Mouse (Mus musculus) lung, postnatal 25 days (tissue): ENCODE results near the gene Pbp2.

ENCODE experiments used
- DNase-seq: peaks from one replicate; pipeline ENCODE4 v3.0.0; 2022; ENCODE audit warnings: low spot score

Pbp2 gene

GRCm38 (mm10) chr6:135310305-135310704, at the start of gene Pbp2:
Pbp2 (minus strand) TSS chr6:135310405.
- DNase-seq, result no peak

GRCm38 (mm10) chr6:135354953-135355352, 44.7 kb upstream of the Pbp2 start:
- no peak for DNase-seq

- no peak for DNase-seq
These were observed 42.3 kb upstream of the Pbp2 start for GRCm38 (mm10) chr6:135352537-135352936.

GRCm38 (mm10) chr6:135351638-135352302, 41.6 kb upstream of the Pbp2 start:
- DNase-seq, result no peak

GRCm38 (mm10) chr6:135341076-135341378, 30.8 kb upstream of the Pbp2 start:
- no peak for DNase-seq

- no peak for DNase-seq
These were observed 30.3 kb upstream of the Pbp2 start for GRCm38 (mm10) chr6:135340355-135341075.

- no peak for DNase-seq
These were observed 26.2 kb upstream of the Pbp2 start for GRCm38 (mm10) chr6:135336376-135336775.

GRCm38 (mm10) chr6:135333994-135334651, 23.9 kb upstream of the Pbp2 start:
- peak; percentile 43 for DNase-seq

GRCm38 (mm10) chr6:135332737-135333281, 22.6 kb upstream of the Pbp2 start:
- peak; percentile 12 for DNase-seq

GRCm38 (mm10) chr6:135331916-135332315, 21.7 kb upstream of the Pbp2 start:
- no peak for DNase-seq

GRCm38 (mm10) chr6:135326847-135327246, 16.6 kb upstream of the Pbp2 start:
- DNase-seq, result no peak

GRCm38 (mm10) chr6:135324686-135325300, 14.6 kb upstream of the Pbp2 start:
- peak; percentile 41 for DNase-seq

- DNase-seq, result no peak
These were observed 13.9 kb upstream of the Pbp2 start for GRCm38 (mm10) chr6:135324111-135324510.

- DNase-seq, result peak; percentile 88
These were observed 13.2 kb upstream of the Pbp2 start for GRCm38 (mm10) chr6:135323311-135323982.

GRCm38 (mm10) chr6:135322749-135323148, 12.5 kb upstream of the Pbp2 start:
- DNase-seq, result peak; percentile 44

- DNase-seq, result no peak
These were observed 9.3 kb upstream of the Pbp2 start for GRCm38 (mm10) chr6:135319431-135319933.

- DNase-seq, result no peak
These were observed 5.9 kb upstream of the Pbp2 start for GRCm38 (mm10) chr6:135316141-135316540.

- no peak for DNase-seq
These were observed 3.8 kb upstream of the Pbp2 start for GRCm38 (mm10) chr6:135313981-135314380.

GRCm38 (mm10) chr6:135312038-135312437, 1.8 kb upstream of the Pbp2 start:
- peak; percentile 28 for DNase-seq

- no peak for DNase-seq
These were observed 5.5 kb downstream of the Pbp2 start for GRCm38 (mm10) chr6:135304576-135305260.
